Mouse (Mus musculus) midbrain, embryonic 15.5 days (tissue): ENCODE measurements around the gene Crispld2. TPM values are rescaled to one million over a fixed set of nuclear protein-coding genes. Genes with fewer than 3 reads are reported as not detected.

Experiments used
- ATAC-seq: fragments of 200-750 bp; cut with Nextera tagmentation; replicated peaks from 2 replicates; pipeline ENCODE4 v1.8.0; 2017; ENCODE audit warnings: moderate TSS enrichment
- H3K27ac ChIP-seq: fragments of 300-500 bp; sonication (generic); 2 replicates; pipeline ENCODE4 v1.5.1; 2015; ENCODE audit warnings: mild to moderate bottlenecking, inconsistent platforms
- H3K27me3 ChIP-seq: fragments of 300-500 bp; sonication (generic); replicated peaks from 2 replicates; pipeline ENCODE4 v1.6.1; 2015; ENCODE audit warnings: inconsistent platforms
- H3K36me3 ChIP-seq: fragments of 300-500 bp; sonication (generic); replicated peaks from 2 replicates; pipeline ENCODE4 v1.6.1; 2015; ENCODE audit warnings: inconsistent platforms
- H3K4me1 ChIP-seq: fragments of 300-500 bp; sonication (generic); 2 replicates; pipeline ENCODE4 v1.6.1; 2015; ENCODE audit warnings: inconsistent platforms
- H3K4me2 ChIP-seq: fragments of 300-500 bp; sonication (generic); 2 replicates; pipeline ENCODE4 v1.6.1; 2015; ENCODE audit warnings: inconsistent platforms, mild to moderate bottlenecking, moderate library complexity
- H3K4me3 ChIP-seq: fragments of 300-500 bp; sonication (generic); 2 replicates; pipeline ENCODE4 v1.5.1; 2015; ENCODE audit warnings: mild to moderate bottlenecking, inconsistent platforms
- H3K9ac ChIP-seq: fragments of 300-500 bp; sonication (generic); 2 replicates; pipeline ENCODE4 v1.6.1; 2015; ENCODE audit warnings: mild to moderate bottlenecking, inconsistent platforms
- H3K9me3 ChIP-seq: fragments of 300-500 bp; sonication (generic); 2 replicates; pipeline ENCODE4 v1.6.1; 2016; ENCODE audit warnings: inconsistent platforms
- WGBS: fragments of 180-500 bp; shearing (Covaris S2); methylation state at CpG from one replicate; pipeline ENCODE4 v1.1.7; 2015; ENCODE audit warnings: mixed read lengths; 5-methylcytosine and 5-hydroxymethylcytosine counted together
- polyA plus RNA-seq: library from polyadenylated mRNA; unstranded; fragments of >200 nt; fragmentation: Nextera tagmentation; extraction: Ambion mirVana; gene quantifications from 2 replicates; pipeline ENCODE4 v1.2.1, GENCODE M21; 2015

The Crispld2 gene
- polyA plus RNA-seq, 1 experiment from 2014 or later, result 2.9 TPM

GRCm38 (mm10) chr8:120002348-120002747 lies 10.1 kb downstream of the Crispld2 start:
- peaks cover 6% of the 10 kb centered on the region; the same call in 1 of the 2 replicates for H3K4me1 ChIP-seq
- no peaks in the 10 kb centered on the region for H3K27me3 ChIP-seq
- WGBS, result 64% methylated on average over 9 of the region's 9 CpGs
- H3K27ac ChIP-seq, result no peak overlapping the region
- no peaks in the 10 kb centered on the region for H3K36me3 ChIP-seq
- no peak overlapping the region for H3K4me2 ChIP-seq
- H3K9me3 ChIP-seq, result no peaks in the 10 kb centered on the region
- H3K4me3 ChIP-seq, result no peak overlapping the region
- ATAC-seq, result no peak
- H3K9ac ChIP-seq, result no peak overlapping the region

- Histone ChIP-seq H3K4me2 (no peak overlapping the region), H3K27ac (no peak overlapping the region), H3K36me3 (no peaks in the 10 kb centered on the region), H3K4me1 (peaks cover 6% of the 10 kb centered on the region; the same call in 1 of the 2 replicates), H3K9me3 (no peaks in the 10 kb centered on the region), H3K4me3 (no peak overlapping the region), H3K27me3 (no peaks in the 10 kb centered on the region; the same call in 1 of the 2 replicates), H3K9ac (no peak overlapping the region)
- 38% methylated on average over 14 of the region's 14 CpGs for WGBS
- ATAC-seq, result no peak
Measured at GRCm38 (mm10) chr8:120004154-120004702, 12.0 kb downstream of the Crispld2 start.

DNA sequence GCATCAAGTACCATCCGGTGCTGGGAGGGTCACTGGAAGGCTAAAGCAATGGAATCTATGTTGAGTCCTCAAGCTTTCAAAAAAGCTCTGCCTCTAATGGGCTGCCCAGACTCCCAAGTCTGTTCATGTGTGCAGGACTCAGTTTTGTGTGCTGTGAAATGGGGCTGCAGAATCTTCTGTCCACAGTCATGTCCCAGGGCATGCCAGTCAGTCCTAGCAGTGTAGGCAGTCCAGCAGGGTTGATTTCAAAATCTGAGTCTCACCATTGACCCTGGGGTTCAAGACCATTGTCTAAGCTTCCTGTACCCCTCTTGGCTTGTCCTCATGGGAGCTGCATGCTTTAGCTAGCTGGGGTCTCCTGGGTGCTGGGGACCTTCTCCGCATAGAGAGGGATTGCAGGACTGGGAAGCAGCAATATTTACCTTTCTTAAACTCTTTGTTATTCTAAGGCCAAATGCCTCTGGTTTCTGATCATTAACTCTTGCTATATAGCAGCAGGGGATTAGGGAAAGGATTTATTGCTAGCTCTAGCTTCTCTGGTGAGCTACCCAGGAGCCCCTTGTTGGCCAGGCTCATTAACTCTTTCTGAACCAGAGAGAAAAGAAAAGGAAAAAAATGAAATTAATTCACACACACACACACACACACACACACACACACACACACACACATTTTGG lies 12.6 kb downstream of the Crispld2 start:
- ATAC-seq, result no peak
- Histone ChIP-seq H3K27ac (no peak overlapping the region), H3K27me3 (no peaks in the 10 kb centered on the region; the same call in 1 of the 2 replicates), H3K9ac (no peak overlapping the region), H3K4me1 (peaks cover 6% of the 10 kb centered on the region; the same call in 1 of the 2 replicates), H3K4me2 (no peak overlapping the region), H3K9me3 (no peaks in the 10 kb centered on the region), H3K4me3 (no peak overlapping the region), H3K36me3 (no peaks in the 10 kb centered on the region)
- WGBS, result 62% methylated on average over 2 of the region's 2 CpGs

DNA sequence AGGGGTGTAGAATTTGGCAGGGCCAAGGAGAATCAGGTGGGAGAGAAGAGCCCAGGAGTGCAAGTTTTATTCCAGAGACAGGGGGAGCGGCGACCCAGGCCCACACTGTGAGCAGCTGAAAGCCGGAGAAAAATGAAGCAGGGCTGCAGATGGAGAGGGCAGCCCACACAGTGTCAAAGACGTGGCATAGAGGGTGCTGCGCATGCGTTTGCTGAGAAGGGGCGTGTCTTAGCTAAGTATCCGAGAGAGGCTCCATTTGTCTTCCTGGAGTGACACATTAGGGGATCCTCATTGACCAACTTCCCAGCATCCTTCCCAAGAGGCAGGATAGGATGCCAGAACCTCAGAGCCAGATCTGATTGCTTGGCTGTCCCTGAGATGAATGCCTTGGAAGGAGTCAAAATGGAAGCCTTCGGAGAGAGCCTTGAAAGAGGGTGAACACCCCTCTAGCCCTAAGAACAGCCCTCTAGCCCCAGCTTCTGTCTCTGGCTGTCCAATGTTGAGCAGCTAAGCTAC lies 14.5 kb downstream of the Crispld2 start:
- no peak for ATAC-seq
- Histone ChIP-seq H3K9ac (no peak overlapping the region), H3K27me3 (no peaks in the 10 kb centered on the region; the same call in 1 of the 2 replicates), H3K36me3 (no peaks in the 10 kb centered on the region), H3K4me2 (no peak overlapping the region), H3K27ac (no peak overlapping the region), H3K9me3 (no peaks in the 10 kb centered on the region), H3K4me1 (peaks cover 6% of the 10 kb centered on the region; the same call in 1 of the 2 replicates), H3K4me3 (no peak overlapping the region)
- WGBS, result 42% methylated on average over 9 of the region's 9 CpGs

DNA sequence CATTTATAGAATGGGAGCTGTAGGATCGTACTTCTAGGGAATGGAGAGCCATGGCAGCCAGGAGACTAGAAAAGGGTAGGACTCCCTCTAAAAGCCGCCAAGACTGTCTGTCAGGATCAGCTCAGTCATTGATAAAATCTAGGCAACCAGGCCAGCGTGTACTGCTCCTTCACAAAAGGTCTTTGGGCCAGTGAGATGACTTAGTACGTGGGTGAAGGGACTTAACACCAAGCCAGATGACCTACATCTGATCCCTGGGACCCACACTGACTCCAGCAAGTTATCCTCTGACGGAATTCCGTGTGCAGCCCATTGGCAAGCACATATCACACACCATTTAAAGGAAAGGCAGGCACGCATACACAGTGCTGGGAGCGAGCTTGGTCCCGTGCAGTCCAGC lies 14.9 kb downstream of the Crispld2 start:
- no peak overlapping the region for H3K27ac ChIP-seq
- 77% methylated on average over 9 of the region's 9 CpGs for WGBS

DNA sequence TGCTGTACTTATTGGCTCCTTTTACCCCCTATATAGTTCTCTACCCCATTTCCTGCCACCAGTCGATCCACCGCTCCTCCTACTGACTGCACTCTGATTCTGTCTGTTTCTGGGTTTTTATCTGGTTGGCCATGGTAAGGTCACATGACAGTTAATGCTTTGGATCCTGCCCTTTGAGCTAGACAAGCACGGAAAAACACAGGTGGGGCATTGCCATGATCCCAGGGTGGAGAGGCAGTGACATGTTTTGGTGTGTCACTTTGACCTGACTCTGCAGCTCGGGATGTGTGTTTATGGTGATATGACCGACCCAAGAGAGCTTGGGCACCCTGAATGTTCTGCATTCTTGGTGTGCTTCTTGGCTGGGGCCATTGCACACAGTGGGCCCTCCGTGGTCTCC lies 17.0 kb downstream of the Crispld2 start:
- no peak overlapping the region for H3K27ac ChIP-seq
- no peak overlapping the region for H3K9ac ChIP-seq
- H3K36me3 ChIP-seq, result no peaks in the 10 kb centered on the region
- H3K4me2 ChIP-seq, result no peak overlapping the region
- no peaks in the 10 kb centered on the region for H3K9me3 ChIP-seq
- ATAC-seq, result no peak
- peaks cover 6% of the 10 kb centered on the region; the same call in 1 of the 2 replicates for H3K4me1 ChIP-seq
- H3K4me3 ChIP-seq, result no peak overlapping the region
- 76% methylated on average over 6 of the region's 6 CpGs for WGBS
- no peaks in the 10 kb centered on the region; the same call in 1 of the 2 replicates for H3K27me3 ChIP-seq

More for the DNA sequence above, 14.9 kb downstream of the Crispld2 start:
- no peaks in the 10 kb centered on the region; the same call in 1 of the 2 replicates for H3K27me3 ChIP-seq
- no peak for ATAC-seq
- H3K9me3 ChIP-seq, result no peaks in the 10 kb centered on the region
- H3K4me1 ChIP-seq, result peaks cover 6% of the 10 kb centered on the region; the same call in 1 of the 2 replicates
- H3K4me3 ChIP-seq, result no peak overlapping the region
- H3K36me3 ChIP-seq, result no peaks in the 10 kb centered on the region
- no peak overlapping the region for H3K9ac ChIP-seq
- no peak overlapping the region for H3K4me2 ChIP-seq

GRCm38 (mm10) chr8:120012491-120012890 lies 20.3 kb downstream of the Crispld2 start:
- ATAC-seq, result no peak
- Histone ChIP-seq H3K27me3 (no peaks in the 10 kb centered on the region; the same call in 1 of the 2 replicates), H3K9ac (no peak overlapping the region), H3K9me3 (no peaks in the 10 kb centered on the region), H3K36me3 (no peaks in the 10 kb centered on the region), H3K4me2 (no peak overlapping the region), H3K27ac (no peak overlapping the region), H3K4me3 (no peak overlapping the region), H3K4me1 (no peaks in the 10 kb centered on the region)
- WGBS, result 87% methylated on average over 8 of the region's 8 CpGs

- 32% methylated on average over 9 of the region's 9 CpGs for WGBS
Measured at GRCm38 (mm10) chr8:120012927-120013326, 20.7 kb downstream of the Crispld2 start.

GRCm38 (mm10) chr8:120014267-120015023 lies 22.2 kb downstream of the Crispld2 start:
- ATAC-seq, result no peak
- Histone ChIP-seq H3K36me3 (no peaks in the 10 kb centered on the region), H3K27ac (no peak overlapping the region), H3K27me3 (no peaks in the 10 kb centered on the region), H3K4me2 (no peak overlapping the region), H3K4me1 (no peaks in the 10 kb centered on the region), H3K9me3 (no peaks in the 10 kb centered on the region), H3K9ac (no peak overlapping the region), H3K4me3 (no peak overlapping the region)
- 75% methylated on average over 15 of the region's 15 CpGs for WGBS

More at GRCm38 (mm10) chr8:120012927-120013326, 20.7 kb downstream of the Crispld2 start:
- Histone ChIP-seq H3K4me3 (no peak overlapping the region), H3K27ac (no peak overlapping the region), H3K9me3 (no peaks in the 10 kb centered on the region), H3K36me3 (no peaks in the 10 kb centered on the region), H3K27me3 (no peaks in the 10 kb centered on the region; the same call in 1 of the 2 replicates), H3K4me1 (no peaks in the 10 kb centered on the region), H3K4me2 (no peak overlapping the region), H3K9ac (no peak overlapping the region)
- ATAC-seq, result no peak

DNA sequence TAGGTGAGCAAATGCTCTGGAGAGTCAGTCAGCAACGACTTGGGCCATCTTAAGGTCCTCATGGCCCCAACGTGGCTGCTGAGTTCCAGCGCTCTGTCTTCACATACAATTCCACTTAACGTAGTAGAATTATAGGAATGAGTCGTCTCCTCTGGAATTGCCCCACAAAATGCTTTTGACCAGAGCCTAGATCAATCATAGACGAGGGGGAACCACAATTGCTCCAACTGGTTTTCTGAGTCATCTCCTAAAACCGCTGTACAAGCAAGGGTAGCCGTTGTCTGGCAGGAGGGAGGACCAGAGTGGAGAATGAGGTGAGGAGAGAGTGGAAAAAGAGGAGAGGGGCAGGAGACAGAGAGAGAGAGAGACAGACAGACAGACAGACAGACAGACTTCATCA lies 23.7 kb downstream of the Crispld2 start:
- H3K4me3 ChIP-seq, result no peak overlapping the region
- H3K4me1 ChIP-seq, result peaks cover 3% of the 10 kb centered on the region; the same call in 1 of the 2 replicates
- H3K27ac ChIP-seq, result no peak overlapping the region
- WGBS, result 92% methylated on average over 8 of the region's 8 CpGs
- H3K9ac ChIP-seq, result no peak overlapping the region
- H3K9me3 ChIP-seq, result no peaks in the 10 kb centered on the region
- H3K4me2 ChIP-seq, result no peak overlapping the region
- no peaks in the 10 kb centered on the region for H3K36me3 ChIP-seq
- no peaks in the 10 kb centered on the region for H3K27me3 ChIP-seq
- no peak for ATAC-seq

DNA sequence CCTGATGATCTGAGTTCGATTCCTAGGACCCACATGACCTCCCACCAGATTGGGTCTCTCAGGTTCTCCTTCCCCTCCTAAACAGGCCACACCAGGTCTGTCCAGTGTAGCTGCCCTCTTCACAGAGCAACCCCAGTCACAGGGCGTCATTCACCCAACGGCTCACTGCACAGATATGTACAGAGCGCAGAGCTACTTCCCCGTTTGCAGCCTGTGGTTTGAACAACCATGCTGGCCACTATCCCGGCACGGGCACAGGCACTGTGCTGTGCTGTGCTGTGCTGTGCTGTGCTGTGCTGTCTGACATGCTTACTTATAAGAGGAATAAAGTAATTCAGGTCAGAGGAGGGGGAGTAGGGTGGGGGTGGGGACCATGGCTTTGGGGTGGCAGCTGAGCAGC lies 24.2 kb downstream of the Crispld2 start:
- H3K36me3 ChIP-seq, result no peaks in the 10 kb centered on the region
- peaks cover 3% of the 10 kb centered on the region; the same call in 1 of the 2 replicates for H3K4me1 ChIP-seq
- ATAC-seq, result no peak
- no peak overlapping the region for H3K4me3 ChIP-seq
- H3K27ac ChIP-seq, result no peak overlapping the region
- H3K9ac ChIP-seq, result no peak overlapping the region
- WGBS, result 85% methylated on average over 7 of the region's 7 CpGs
- H3K9me3 ChIP-seq, result no peaks in the 10 kb centered on the region
- H3K4me2 ChIP-seq, result no peak overlapping the region
- no peaks in the 10 kb centered on the region for H3K27me3 ChIP-seq

DNA sequence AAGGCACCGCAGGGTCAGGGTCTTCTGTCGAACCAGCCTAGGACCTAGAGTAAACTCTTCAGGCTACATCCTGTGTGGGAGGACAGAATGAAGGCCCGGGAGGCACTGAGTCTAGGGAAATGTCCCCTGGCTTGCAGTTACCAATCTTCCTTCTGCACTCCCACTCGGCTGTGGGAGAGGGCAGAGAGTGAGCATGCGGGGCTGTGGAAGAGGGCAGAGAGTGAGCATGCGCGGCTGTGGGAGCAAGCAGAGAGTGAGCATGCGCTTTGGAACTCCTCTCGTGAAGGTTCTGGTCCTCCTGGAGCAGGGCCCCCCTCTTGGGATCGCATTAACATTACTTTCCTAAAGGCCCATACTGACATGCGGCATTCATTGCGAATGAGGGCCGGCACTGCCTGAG lies 25.1 kb downstream of the Crispld2 start:
- H3K9ac ChIP-seq, result no peak overlapping the region
- no peak for ATAC-seq
- 92% methylated on average over 13 of the region's 13 CpGs for WGBS
- no peak overlapping the region for H3K4me2 ChIP-seq
- no peaks in the 10 kb centered on the region for H3K36me3 ChIP-seq
- no peak overlapping the region for H3K4me3 ChIP-seq
- H3K9me3 ChIP-seq, result no peaks in the 10 kb centered on the region
- peaks cover 3% of the 10 kb centered on the region; the same call in 1 of the 2 replicates for H3K4me1 ChIP-seq
- H3K27me3 ChIP-seq, result no peaks in the 10 kb centered on the region
- H3K27ac ChIP-seq, result no peak overlapping the region
